Mouse (Mus musculus) adrenal gland, adult 8-10 months (tissue): ENCODE measurements around the gene 1700021F05Rik. TPM values are rescaled to one million over a fixed set of nuclear protein-coding genes. Genes with fewer than 3 reads are reported as not detected.
A peak's percentile ranks its signal among the peaks of the same experiment; 100 is the strongest.

Experiments
- DNase-seq: peaks from one replicate; pipeline ENCODE4 v3.0.0; 2022
- total RNA-seq, 4 experiments: library from RNA; stranded (reverse); gene quantifications; 2 replicates each; pipeline ENCODE4 v1.2.4; 2022

Gene 1700021F05Rik
- total RNA-seq, 4 experiments from 2014 or later, result 53.1 to 61.9 (median 54.2) TPM

DNA sequence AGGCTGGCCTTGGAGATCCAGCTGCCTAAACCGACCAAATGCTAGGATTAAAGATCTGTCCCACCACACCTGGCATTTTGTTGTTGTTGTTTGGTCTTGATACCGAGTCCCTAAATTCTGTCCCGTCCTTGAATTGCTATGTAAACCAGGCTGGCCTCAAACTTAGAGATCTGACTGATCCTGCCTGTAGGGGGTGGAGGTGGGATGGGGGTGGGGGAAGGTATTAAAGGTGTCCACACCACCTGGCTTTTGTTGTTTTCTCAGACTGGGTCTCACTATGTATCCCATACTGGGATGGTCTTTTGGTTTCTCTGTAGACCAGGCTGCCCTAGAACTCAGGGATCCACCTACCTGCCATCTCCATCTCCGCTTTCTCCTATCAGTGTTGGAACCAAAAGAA is 59.6 kb downstream of the 1700021F05Rik start:
- no peak for DNase-seq

DNA sequence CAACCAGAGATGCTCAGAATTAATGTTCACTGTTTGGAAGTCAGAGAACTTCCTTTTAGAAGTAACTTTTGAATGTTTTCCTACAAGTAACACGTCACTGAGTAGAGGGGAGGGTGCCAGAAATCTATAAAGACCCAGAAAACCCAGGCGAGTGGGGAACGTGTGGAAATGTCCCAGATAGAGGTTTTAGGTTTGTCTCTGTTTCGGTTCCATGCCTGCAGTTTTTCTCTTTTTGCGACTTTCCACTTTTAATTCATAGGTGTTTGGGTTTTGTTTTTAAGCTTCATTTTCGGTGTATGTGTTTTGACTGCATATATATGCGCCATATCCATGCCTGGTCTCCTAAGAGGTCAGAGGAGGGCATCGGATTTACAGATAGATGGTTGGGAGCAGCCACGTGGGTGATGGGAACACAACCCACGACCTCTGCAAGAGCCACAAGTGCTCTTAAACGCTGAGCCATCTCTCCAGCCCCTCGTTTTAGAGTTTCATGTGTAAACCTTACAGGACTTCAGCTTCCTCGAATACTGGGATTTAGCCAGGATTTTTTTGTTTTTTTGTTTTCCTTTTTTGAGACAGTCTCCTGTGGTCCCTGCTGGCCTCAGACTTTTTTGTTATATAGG is 60.5 kb downstream of the 1700021F05Rik start:
- no peak for DNase-seq

DNA sequence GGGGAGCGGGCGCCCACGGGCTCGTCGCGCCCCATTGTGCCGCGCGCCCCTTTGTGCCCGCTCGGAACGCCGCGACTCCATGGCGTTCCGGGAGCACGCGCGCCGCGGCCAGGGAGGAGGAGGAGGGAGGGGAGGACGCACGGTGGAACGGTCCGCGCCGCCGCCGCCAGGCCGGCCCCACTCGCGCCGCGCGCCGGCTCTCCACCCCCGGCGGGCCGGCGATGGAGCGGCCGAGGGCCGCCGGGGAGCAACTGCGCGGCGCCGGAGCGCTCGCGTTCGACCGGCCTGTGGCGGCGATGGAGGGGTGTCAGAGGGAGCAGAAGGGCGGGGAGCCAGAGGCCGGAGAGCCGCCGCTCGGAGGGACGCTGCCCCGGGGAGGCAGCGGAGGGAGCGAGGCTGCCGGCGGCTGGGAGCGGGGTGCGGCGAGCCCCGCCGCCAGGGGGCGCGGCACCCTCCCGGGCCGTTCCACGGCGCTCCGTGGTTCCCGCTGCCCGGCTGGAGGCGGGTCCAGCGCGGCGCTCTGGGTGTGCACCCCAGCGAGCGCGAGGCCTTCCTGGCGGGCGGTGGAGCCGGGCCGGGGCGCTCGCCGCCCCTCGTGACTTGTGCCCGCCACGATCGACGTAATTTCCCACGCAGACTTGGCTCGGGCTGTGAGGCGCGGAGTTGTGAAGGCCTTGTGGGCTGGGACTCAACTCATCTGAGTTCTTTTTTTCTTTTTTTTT is 61.2 kb downstream of the 1700021F05Rik start:
- peak; percentile 78 for DNase-seq

DNA sequence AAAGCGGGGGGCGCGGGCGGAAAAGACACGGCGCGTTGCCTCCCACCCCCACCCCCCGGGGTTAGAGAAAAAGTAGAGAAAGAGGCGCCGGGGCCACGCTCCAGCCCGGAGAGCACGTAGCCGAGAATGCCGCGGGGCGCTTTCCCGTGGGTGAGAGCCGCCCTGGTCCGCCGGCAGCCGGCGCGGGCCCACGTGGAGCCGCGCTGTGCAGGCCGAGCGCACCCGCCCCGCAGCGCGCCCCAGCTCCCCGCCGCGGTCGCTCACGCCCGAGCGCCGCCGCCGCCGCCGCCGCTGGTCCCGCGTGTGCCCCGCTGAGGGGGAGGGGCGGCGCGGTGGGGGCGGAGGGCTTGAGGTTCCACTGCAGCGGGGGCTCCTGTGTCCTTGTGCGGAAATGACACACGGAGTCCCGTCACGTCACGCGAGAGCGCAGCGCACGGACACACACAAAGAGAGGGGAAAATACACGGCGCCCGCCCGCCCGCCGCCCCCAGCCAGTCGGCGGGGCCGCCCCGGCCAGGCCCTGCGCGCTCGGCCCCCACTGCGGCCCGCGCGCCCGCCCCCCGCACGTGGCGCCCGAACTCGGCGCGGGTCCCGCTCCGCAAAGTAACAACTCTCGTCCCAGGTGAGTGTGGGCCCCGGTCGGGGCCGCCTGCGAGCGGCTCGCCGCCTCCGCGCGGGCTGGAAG is 61.9 kb downstream of the 1700021F05Rik start, which contains the start of gene Bend3:
Gene Bend3 (plus strand): TSS at position 81 of the 685 bp plus-strand sequence.
- DNase-seq, result peak; percentile 42

DNA sequence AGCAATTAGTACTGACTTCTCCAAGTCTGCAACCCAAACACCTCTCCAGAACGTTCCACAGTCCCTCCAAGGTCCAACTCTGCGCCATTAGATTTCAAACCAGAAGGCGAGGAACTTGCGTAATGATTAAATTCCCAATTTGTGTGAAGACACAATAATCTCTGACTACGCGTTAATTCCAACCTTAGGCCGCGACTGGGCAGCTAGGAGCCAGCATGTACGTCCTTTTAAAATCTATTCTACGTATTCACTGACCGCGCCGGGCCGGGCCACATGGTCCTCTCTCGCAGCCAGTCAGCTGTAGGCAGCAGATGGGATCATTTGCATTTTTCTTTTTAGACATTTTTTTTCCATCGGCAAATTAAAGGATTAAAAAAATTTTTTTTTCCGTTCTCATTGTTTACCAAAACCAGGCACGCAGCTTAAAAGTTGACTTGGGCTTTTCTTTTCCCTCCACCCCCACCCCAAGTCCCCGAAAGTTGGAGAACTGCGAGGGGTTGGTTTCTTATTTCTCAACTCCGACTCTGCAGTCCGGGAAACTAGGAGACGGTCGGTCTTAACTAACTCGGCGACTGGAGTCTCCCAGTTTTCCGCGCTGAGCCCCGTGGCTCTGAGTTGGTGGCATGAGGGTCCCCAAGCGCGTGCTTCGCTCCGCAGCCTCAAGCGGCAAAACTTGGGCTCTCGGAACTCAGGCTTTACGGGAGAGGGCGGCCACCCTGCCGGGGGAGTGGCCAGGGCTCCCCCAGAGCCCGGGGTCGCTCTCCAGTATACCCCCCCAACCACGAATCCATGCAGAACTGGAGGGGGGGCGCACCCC is 62.7 kb downstream of the 1700021F05Rik start:
- peak; percentile 56 for DNase-seq

DNA sequence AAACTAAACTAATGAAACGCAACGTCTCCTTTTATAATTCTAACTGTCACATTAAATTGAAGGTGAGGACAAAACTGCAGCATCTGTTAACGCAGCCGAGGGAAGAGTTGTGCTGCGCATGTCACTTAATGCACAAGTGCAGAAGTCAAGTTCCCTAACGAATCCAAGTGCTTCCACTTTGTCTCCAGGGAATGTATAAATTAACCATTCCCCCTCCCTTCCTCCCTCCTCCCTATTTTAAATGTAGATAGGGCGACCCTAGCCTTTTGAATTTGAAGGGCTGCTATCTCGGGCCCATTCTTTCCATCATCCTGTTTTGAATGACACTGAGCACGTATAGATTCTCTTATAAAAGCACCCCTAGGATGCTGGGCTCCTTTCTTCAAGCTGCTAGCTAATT is 63.3 kb downstream of the 1700021F05Rik start:
- DNase-seq, result no peak

DNA sequence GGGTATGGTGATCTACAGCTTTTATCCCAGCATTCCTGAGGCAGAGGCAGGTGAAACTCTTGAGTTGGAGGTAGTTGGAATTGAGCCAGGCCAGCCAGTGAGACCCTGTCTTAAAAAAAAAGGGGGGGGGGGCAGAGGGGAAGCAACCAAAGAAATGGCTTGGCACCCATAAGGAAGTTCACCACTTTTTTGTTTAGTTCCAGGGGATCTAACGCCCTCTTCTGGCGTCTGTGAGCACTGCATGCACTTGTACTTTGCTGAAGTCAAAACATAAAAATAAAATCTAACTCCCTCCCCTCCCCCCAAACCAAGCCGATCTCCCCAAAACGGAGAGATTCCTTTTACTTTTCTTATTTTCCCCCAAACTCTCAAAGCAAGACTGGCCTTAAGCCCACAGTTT is 65.4 kb downstream of the 1700021F05Rik start:
- DNase-seq, result no peak

Other genes with a start within 250 kb of the 1700021F05Rik start
- gene Bend3, start 62.2 kb downstream of the 1700021F05Rik start, total RNA-seq, result 1 to 10 TPM; 6.1 to 6.9 (median 6.4) TPM
- 10 to 100 TPM in 1 of 4 experiments, 1 to 10 TPM in 1, not detected in 2; 9.1 to 17.3 TPM for gene Gm9803, start 16.9 kb downstream of the 1700021F05Rik start, total RNA-seq
- 10 to 100 TPM; 15.7 to 28.6 (median 22.9) TPM for gene Cd24a, start 37.3 kb upstream of the 1700021F05Rik start, total RNA-seq